Mouse (Mus musculus): ENCODE measurements around the gene Nell2.
"Not testable (repeated sequence)": the region's sequence is repeated elsewhere in the genome, so short reads cannot be mapped to it uniquely, and the experiment has no call there.

Gene Nell2

GRCm38 (mm10) chr15:95241161-95241560 lies 287.2 kb downstream of the Nell2 start:
- ATAC-seq (ENCODE audit: low TSS enrichment), result no peak

- ATAC-seq (ENCODE audit: low TSS enrichment), result not testable (repeated sequence)
Measured at GRCm38 (mm10) chr15:95237021-95237420, 291.3 kb downstream of the Nell2 start.

- no peak for ATAC-seq (ENCODE audit: low TSS enrichment)
Measured at GRCm38 (mm10) chr15:95236509-95236908, 291.9 kb downstream of the Nell2 start.

GRCm38 (mm10) chr15:95231171-95231570 lies 297.2 kb downstream of the Nell2 start:
- ATAC-seq (ENCODE audit: low TSS enrichment), result no peak

- no peak for ATAC-seq (ENCODE audit: low TSS enrichment)
Measured at GRCm38 (mm10) chr15:95216640-95217365, 311.6 kb downstream of the Nell2 start.

- no peak for ATAC-seq (ENCODE audit: low TSS enrichment)
Measured at GRCm38 (mm10) chr15:95210551-95210950, 317.8 kb downstream of the Nell2 start.

GRCm38 (mm10) chr15:95209186-95209585 lies 319.2 kb downstream of the Nell2 start:
- 0 out of 2 replicates have a peak, but pooled peaks have one; percentile 34 for ATAC-seq (ENCODE audit: low TSS enrichment)

- peak; percentile 92 for ATAC-seq (ENCODE audit: low TSS enrichment)
Measured at GRCm38 (mm10) chr15:95193661-95194280, 334.6 kb downstream of the Nell2 start.

- no peak for ATAC-seq (ENCODE audit: low TSS enrichment)
Measured at GRCm38 (mm10) chr15:95192951-95193350, 335.4 kb downstream of the Nell2 start.

GRCm38 (mm10) chr15:95186226-95186625 lies 342.1 kb downstream of the Nell2 start:
- ATAC-seq (ENCODE audit: low TSS enrichment), result peak; percentile 80

GRCm38 (mm10) chr15:95185419-95185818 lies 342.9 kb downstream of the Nell2 start:
- peak; percentile 76 for ATAC-seq (ENCODE audit: low TSS enrichment)

- ATAC-seq (ENCODE audit: low TSS enrichment), result peak; percentile 63; the same call in 1 of the 2 replicates
Measured at GRCm38 (mm10) chr15:95183450-95183849, 344.9 kb downstream of the Nell2 start.

- no peak for ATAC-seq (ENCODE audit: low TSS enrichment)
Measured at GRCm38 (mm10) chr15:95156828-95157227, 371.5 kb downstream of the Nell2 start.

- no peak for ATAC-seq (ENCODE audit: low TSS enrichment)
Measured at GRCm38 (mm10) chr15:95145118-95145517, 383.2 kb downstream of the Nell2 start.

GRCm38 (mm10) chr15:95144131-95144530 lies 384.2 kb downstream of the Nell2 start:
- ATAC-seq (ENCODE audit: low TSS enrichment), result no peak

GRCm38 (mm10) chr15:95138709-95139409 lies 389.5 kb downstream of the Nell2 start:
- peak; percentile 58; the same call in 1 of the 2 replicates for ATAC-seq (ENCODE audit: low TSS enrichment)

- peak; percentile 56; the same call in 1 of the 2 replicates for ATAC-seq (ENCODE audit: low TSS enrichment)
Measured at GRCm38 (mm10) chr15:95137018-95137810, 391.1 kb downstream of the Nell2 start.

- peak; percentile 55; the same call in 1 of the 2 replicates for ATAC-seq (ENCODE audit: low TSS enrichment)
Measured at GRCm38 (mm10) chr15:95135926-95136609, 392.3 kb downstream of the Nell2 start.

- ATAC-seq (ENCODE audit: low TSS enrichment), result no peak
Measured at GRCm38 (mm10) chr15:95131401-95131800, 397.0 kb downstream of the Nell2 start.

- no peak for ATAC-seq (ENCODE audit: low TSS enrichment)
Measured at GRCm38 (mm10) chr15:95108626-95109025, 419.7 kb downstream of the Nell2 start.

- no peak for ATAC-seq (ENCODE audit: low TSS enrichment)
Measured at GRCm38 (mm10) chr15:95107246-95107809, 421.0 kb downstream of the Nell2 start.

Data from frontal cortex, adult (tissue).